Mouse (Mus musculus) neural tube, embryonic 11.5 days (tissue): ENCODE measurements at regions not wholly inside any gene's neighbourhood (a gene's known extent, or its start where the extent isn't known, plus 50 kb on each side); places are given as distances from the start of the nearest gene placed in this dataset.

Experiments
- ATAC-seq: fragments of 200-750 bp; cut with Nextera tagmentation; 2 replicates; pipeline ENCODE4 v1.8.0; 2017; ENCODE audit warnings: moderate number of reproducible peaks, mild to moderate bottlenecking, moderate TSS enrichment, moderate library complexity; ENCODE audit not compliant: insufficient read depth, low FRiP score, low TSS enrichment
- DNase-seq: peaks from one replicate; pipeline ENCODE4 v3.0.0-alpha.2; 2015; ENCODE audit warnings: low spot score
- H3K27ac ChIP-seq: fragments of 300-500 bp; sonication (generic); 2 replicates; pipeline ENCODE4 v1.5.1; 2014; ENCODE audit warnings: low read depth, mild to moderate bottlenecking, low read length
- H3K27me3 ChIP-seq: fragments of 300-500 bp; sonication (generic); 2 replicates; pipeline ENCODE4 v1.6.1; 2014; ENCODE audit warnings: mild to moderate bottlenecking, low read length, mixed read lengths; ENCODE audit not compliant: control insufficient read depth, insufficient read depth
- H3K36me3 ChIP-seq: fragments of 300-500 bp; sonication (generic); 2 replicates; pipeline ENCODE4 v1.6.1; 2014; ENCODE audit warnings: mild to moderate bottlenecking, low read length, moderate library complexity, mixed read lengths; ENCODE audit not compliant: control insufficient read depth, insufficient read depth
- H3K4me1 ChIP-seq: fragments of 300-500 bp; sonication (generic); 2 replicates; pipeline ENCODE4 v1.6.1; 2014; ENCODE audit warnings: low read length, mixed read lengths; ENCODE audit not compliant: control insufficient read depth, insufficient read depth
- H3K4me2 ChIP-seq: fragments of 300-500 bp; sonication (generic); 2 replicates; pipeline ENCODE4 v1.6.1; 2014; ENCODE audit warnings: low read depth, mild to moderate bottlenecking, moderate library complexity
- H3K4me3 ChIP-seq: fragments of 300-500 bp; sonication (generic); 2 replicates; pipeline ENCODE4 v1.5.1; 2014; ENCODE audit warnings: low read depth, low read length
- H3K9ac ChIP-seq: fragments of 300-500 bp; sonication (generic); 2 replicates; pipeline ENCODE4 v1.6.1; 2014; ENCODE audit warnings: mild to moderate bottlenecking, low read length
- H3K9me3 ChIP-seq: fragments of 300-500 bp; sonication (generic); 2 replicates; pipeline ENCODE4 v1.6.1; 2016; ENCODE audit warnings: low read length; ENCODE audit not compliant: control insufficient read depth
- WGBS: fragments of 180-500 bp; shearing (Covaris S2); extraction: QIAGEN DNeasy Blood & Tissue Kit; methylation state at CpG from one replicate; pipeline ENCODE4 v1.1.7; 2014; 5-methylcytosine and 5-hydroxymethylcytosine counted together

DNA sequence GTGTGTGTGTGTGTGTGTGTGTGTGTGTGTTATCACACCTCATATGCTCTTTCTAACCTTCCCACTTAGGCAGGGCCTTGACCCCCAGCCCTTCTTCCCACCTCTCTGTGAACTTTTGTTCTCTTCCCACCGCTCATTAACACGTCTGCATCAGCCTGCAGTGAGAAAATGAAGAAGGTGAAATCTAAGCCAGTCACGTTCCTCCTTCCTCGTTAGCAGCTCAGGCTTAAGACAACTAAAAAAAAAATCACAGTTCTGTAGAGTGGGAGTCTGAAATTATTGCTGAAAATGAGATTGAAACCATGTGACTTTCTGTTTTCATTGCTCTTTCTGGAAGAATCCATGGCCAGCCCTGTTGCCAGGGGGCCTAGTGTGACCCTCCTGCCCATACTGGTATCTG lies 420.7 kb downstream of the Pdcd6ip start:
- ATAC-seq, result no peak
- Histone ChIP-seq H3K9ac (no peak overlapping the region), H3K4me1 (no peaks in the 10 kb centered on the region), H3K36me3 (no peaks in the 10 kb centered on the region), H3K27ac (no peak overlapping the region), H3K27me3 (no peaks in the 10 kb centered on the region), H3K4me2 (no peak overlapping the region), H3K9me3 (no peaks in the 10 kb centered on the region), H3K4me3 (no peak overlapping the region)
- no peak for DNase-seq
- WGBS, result 61% methylated on average over 4 of the region's 4 CpGs

DNA sequence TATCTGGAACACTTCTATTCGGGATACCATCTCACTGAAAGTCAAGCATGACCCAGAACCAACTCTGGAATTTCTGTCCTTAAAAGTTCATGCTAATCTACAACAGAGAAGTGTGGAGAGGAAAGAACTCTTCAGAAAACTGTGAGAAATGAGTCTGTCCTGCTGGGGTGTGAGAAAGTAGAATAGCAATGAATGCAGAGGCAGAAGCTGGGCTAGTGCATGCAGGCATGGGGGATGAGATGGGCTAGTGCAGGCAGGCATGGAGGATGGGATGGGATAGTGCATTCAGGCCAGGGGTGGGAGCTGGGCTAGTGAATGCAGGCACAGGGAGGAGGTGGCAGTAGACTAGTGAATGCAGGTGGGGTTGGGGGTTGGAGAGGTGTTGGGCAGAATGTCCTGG lies 424.8 kb downstream of the Pdcd6ip start:
- ATAC-seq (no peak), DNase-seq (no peak)
- Histone ChIP-seq H3K9ac (no peak overlapping the region), H3K4me2 (no peak overlapping the region), H3K27me3 (no peaks in the 10 kb centered on the region), H3K27ac (no peak overlapping the region), H3K4me3 (no peak overlapping the region), H3K36me3 (no peaks in the 10 kb centered on the region), H3K4me1 (no peaks in the 10 kb centered on the region), H3K9me3 (no peaks in the 10 kb centered on the region)
- 72% methylated on average over 1 of the region's 1 CpGs for WGBS

DNA sequence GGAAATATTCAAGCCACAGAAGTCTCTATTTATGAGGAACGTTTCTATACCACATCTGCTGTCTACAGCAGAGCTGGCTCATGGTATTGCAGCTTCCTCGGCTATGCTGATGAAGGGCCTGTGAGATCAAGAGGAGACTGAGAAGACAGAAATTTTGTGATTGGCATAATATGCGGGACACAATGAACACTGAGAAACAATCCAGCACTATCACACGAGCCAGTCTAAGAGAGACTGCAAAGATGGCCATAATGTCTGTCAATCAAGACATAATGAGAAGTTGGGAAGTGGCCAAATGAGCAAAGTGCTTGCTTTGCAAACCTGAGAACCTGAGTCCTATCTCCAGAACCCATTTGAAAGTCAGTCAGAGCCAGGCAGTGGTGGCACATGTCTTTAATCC lies 437.5 kb downstream of the Pdcd6ip start:
- WGBS, result 89% methylated on average over 4 of the region's 4 CpGs
- Histone ChIP-seq H3K27ac (no peak overlapping the region), H3K4me2 (no peak overlapping the region), H3K9me3 (no peaks in the 10 kb centered on the region), H3K4me1 (no peaks in the 10 kb centered on the region), H3K4me3 (no peak overlapping the region), H3K27me3 (no peaks in the 10 kb centered on the region), H3K9ac (no peak overlapping the region), H3K36me3 (no peaks in the 10 kb centered on the region)
- ATAC-seq (no peak), DNase-seq (no peak)

DNA sequence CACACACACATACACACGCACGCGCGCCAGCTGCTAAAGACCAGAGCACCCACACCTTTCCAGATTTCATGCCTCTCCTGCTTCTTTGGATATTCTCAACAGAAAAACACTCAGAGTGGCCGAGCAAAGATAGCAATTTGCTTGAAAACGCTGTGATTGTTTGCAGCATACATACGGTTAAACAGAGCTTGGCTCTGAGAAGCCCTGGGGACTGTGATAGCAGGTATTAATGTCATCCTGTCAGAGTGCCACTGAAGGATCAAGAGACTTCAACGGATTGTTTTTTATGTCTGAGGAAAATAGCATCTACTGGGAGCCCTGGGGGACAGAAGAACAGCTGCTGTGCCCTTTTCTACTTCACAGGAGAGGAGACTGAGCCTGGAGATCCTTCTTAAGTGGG lies 440.4 kb downstream of the Pdcd6ip start:
- no peak overlapping the region for H3K4me2 ChIP-seq
- 87% methylated on average over 8 of the region's 8 CpGs for WGBS

DNA sequence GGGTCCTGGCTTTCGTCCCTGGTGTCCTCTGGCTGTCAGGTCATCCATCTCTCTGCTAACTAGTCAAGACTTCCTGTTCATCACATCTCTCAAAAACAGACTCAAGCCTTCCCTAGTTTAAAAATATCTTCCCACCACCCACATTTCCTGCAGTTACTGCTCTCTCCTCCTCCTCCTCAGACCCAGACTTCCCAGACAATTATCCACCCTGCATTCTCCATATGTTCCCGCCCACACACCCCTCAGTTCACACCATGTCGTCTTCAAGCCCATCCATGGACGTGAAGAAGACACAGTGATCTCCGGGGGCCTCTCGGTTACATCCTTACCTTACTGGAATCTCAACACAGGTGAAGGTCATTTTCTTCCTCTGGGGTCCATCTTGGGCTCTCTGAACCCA lies 444.4 kb downstream of the Pdcd6ip start:
- Histone ChIP-seq H3K36me3 (no peaks in the 10 kb centered on the region), H3K4me3 (no peak overlapping the region), H3K9me3 (no peaks in the 10 kb centered on the region), H3K27me3 (no peaks in the 10 kb centered on the region), H3K9ac (no peak overlapping the region), H3K27ac (no peak overlapping the region), H3K4me1 (no peaks in the 10 kb centered on the region), H3K4me2 (no peak overlapping the region)
- DNase-seq, result no peak
- whole genome bisulfite sequencing, result 85% methylated on average over 6 of the region's 6 CpGs
- ATAC-seq, result no peak

More for the DNA sequence above, 440.4 kb downstream of the Pdcd6ip start:
- H3K27me3 ChIP-seq, result no peaks in the 10 kb centered on the region
- H3K9me3 ChIP-seq, result no peaks in the 10 kb centered on the region
- no peak overlapping the region for H3K9ac ChIP-seq
- H3K27ac ChIP-seq, result no peak overlapping the region
- no peak for DNase-seq
- ATAC-seq, result no peak
- H3K4me3 ChIP-seq, result no peak overlapping the region
- H3K4me1 ChIP-seq, result no peaks in the 10 kb centered on the region
- no peaks in the 10 kb centered on the region for H3K36me3 ChIP-seq

DNA sequence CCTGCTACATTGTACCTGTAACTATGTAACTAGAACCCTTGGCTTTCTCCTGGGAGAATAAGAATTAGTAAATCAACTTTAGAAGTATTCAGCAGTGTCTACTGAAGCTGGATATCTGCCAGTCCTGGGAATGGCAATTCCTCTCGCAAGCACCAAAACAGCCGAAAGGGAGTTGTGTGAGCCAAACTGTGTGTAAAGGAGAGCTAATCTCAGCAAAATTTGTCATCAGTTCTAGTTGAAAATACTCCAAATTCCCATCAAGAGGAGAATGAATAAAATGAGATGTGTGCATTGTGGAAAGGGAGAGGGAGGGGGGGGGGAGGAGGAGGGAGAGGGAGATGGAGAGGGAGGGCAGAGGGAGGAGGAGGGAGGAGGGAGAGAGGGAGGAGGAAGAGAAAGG lies 447.8 kb downstream of the Pdcd6ip start:
- no peak overlapping the region for H3K9ac ChIP-seq
- H3K27me3 ChIP-seq, result no peaks in the 10 kb centered on the region
- ATAC-seq (no peak), DNase-seq (no peak)
- no peaks in the 10 kb centered on the region for H3K4me1 ChIP-seq
- H3K4me3 ChIP-seq, result no peak overlapping the region
- H3K36me3 ChIP-seq, result no peaks in the 10 kb centered on the region
- no peaks in the 10 kb centered on the region for H3K9me3 ChIP-seq
- H3K4me2 ChIP-seq, result no peak overlapping the region
- WGBS, result 95% methylated on average over 2 of the region's 2 CpGs
- H3K27ac ChIP-seq, result no peak overlapping the region

DNA sequence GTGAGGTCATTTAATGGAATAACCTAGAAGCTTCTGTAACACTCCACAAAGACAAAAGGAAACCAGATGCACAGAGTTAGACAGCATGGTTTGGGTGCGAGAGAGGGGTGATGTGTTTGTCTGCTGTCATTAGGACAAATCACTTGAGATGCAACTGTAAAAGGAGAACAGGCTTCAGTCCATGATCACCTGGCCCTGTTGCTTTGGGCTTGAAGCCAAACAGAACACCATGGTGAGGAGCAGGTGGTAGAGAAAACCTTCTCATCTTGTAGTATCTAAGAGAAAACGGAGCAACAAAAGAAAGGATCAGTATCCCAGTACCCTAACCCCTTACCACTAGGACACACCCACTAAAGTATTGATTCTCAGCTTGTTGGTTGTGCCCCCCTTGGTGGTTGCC lies 449.5 kb downstream of the Pdcd6ip start:
- Histone ChIP-seq H3K9me3 (no peaks in the 10 kb centered on the region), H3K27ac (no peak overlapping the region), H3K36me3 (no peaks in the 10 kb centered on the region), H3K9ac (no peak overlapping the region), H3K4me3 (no peak overlapping the region), H3K4me1 (no peaks in the 10 kb centered on the region), H3K4me2 (no peak overlapping the region), H3K27me3 (no peaks in the 10 kb centered on the region)
- ATAC-seq (no peak), DNase-seq (no peak)
- WGBS, result 88% methylated on average over 2 of the region's 2 CpGs

DNA sequence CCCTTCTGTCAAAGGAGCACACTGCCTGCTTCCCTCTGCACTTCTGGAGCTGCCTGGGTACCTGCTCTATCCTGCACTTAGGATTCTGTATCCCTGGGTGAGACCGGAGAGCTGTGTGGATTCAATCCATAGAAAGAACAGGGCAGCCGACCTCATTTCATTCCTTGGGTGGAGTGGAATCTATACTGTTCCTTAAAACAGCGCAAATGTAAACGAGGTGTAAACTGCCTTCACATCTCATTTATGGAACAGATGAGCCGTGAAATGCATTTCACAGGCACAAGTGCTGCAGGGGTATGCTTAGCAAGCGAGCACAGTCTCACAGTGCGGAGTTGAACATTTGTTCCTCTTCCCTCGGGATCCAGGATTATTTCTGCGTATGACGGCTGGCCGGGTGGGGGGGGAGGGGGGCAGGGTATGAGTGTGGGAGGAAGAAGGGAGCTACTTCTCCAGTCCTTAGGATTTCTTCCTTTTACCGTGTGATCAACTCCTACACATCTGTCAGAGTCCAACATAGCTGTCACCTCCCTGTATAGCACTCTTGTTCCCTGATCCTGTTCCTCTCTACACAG lies 459.3 kb downstream of the Pdcd6ip start:
- Histone ChIP-seq H3K4me1 (no peaks in the 10 kb centered on the region), H3K36me3 (no peaks in the 10 kb centered on the region), H3K9ac (no peak overlapping the region), H3K4me3 (no peak overlapping the region), H3K4me2 (no peak overlapping the region), H3K27ac (no peak overlapping the region), H3K27me3 (no peaks in the 10 kb centered on the region), H3K9me3 (no peaks in the 10 kb centered on the region)
- ATAC-seq (peak; percentile 42; the same call in 1 of the 2 replicates), DNase-seq (peak; percentile 48)
- 41% methylated on average over 12 of the region's 12 CpGs for WGBS

DNA sequence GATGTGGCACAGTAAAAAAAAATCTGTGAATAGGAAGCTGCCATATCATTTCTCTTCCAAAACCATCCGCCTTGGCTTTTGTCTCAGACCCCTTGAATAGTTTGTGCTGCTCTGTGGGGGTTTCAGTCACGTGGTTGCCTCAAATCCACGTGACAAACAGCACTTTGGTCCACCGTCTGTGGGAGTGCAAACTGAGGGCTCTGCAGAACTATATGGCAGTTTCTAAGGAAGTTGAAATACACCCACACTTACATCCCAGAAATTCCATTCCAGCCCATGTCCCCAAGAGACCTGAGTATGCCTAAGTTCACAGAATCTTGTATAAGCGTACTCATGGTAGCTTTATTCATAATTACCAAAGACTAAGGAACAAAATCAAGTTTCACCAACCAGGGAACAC lies 460.1 kb downstream of the Pdcd6ip start:
- Histone ChIP-seq H3K4me1 (no peaks in the 10 kb centered on the region), H3K27me3 (no peaks in the 10 kb centered on the region), H3K36me3 (no peaks in the 10 kb centered on the region), H3K9me3 (no peaks in the 10 kb centered on the region), H3K9ac (no peak overlapping the region), H3K4me2 (no peak overlapping the region), H3K27ac (no peak overlapping the region), H3K4me3 (no peak overlapping the region)
- DNase-seq (no peak), ATAC-seq (no peak)
- 51% methylated on average over 5 of the region's 5 CpGs for WGBS
